Mouse (Mus musculus): ENCODE measurements at regions not wholly inside any gene's neighbourhood (a gene's known extent, or its start where the extent isn't known, plus 50 kb on each side); places are given as distances from the start of the nearest gene placed in this dataset.

DNA sequence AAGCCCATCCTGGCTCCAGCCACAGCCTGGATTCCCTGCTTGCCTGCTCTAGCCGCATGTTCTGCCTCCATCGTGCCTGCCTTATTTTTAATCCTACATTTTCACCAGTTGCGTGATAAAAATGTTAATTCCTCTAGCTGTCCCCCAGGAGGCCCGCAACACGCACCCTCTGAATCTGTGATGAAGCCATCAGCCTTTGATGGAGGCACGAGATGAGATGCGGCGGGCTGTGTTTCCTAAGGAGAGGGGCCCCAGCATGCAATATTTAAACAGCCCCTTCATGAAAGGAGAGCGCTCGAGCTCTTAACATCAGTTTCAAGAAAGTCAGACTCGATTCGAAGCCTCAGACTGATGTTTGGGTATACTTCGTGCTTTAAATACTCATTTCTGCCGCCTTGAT is 76.3 kb downstream of the Nptx2 start:
- DNase-seq, result no peak

DNA sequence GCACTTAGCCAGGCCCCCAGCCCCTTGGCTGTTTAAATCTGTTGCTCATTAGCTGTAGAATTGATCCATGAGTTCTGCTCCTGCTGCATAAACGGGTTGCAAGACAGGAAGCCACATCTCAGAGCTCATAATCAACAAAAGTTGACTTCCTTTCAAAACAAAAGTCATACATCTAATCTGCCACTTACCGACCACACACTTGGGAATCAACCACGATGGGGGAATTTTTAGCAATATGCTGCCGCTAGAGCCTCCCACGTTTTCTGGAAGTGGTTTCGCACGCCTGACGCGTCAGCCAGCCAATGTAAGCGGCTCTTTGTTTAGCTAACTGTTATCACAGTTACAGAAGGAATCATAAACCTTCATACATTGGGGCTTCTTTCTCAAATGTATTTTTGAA is 77.7 kb downstream of the Nptx2 start:
- no peak for DNase-seq

- DNase-seq, result no peak
These were observed 86.6 kb downstream of the Nptx2 start for GRCm38 (mm10) chr5:144632295-144632694.

- peak; percentile 25 for DNase-seq
These were observed 92.9 kb downstream of the Nptx2 start for GRCm38 (mm10) chr5:144638631-144639030.

GRCm38 (mm10) chr5:144639639-144640038 is 93.9 kb downstream of the Nptx2 start:
- peak; percentile 51 for DNase-seq

- no peak for DNase-seq
These were observed 97.1 kb downstream of the Nptx2 start for GRCm38 (mm10) chr5:144642766-144643165.

- no peak for DNase-seq
These were observed 97.7 kb downstream of the Nptx2 start for GRCm38 (mm10) chr5:144643438-144643837.

DNA sequence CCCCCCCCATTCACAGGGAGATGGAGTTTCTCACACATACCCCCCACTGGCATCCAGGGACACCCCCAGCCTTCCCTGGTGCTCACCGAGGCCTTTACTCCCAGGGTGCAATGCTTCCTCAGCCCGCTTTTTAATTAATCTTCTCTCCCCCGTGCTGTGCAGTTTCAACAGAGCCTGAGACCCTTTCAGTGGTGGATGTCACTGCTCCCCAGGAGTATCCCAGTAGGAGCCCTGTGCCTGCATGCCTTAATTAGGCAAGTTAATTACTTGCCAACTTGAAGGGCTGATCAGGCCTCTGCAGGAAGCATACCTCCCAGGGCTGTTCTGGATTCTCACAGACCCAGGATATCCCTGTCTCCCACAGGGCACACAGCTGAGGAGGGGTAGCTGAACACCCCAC is 99.7 kb downstream of the Nptx2 start:
- no peak for DNase-seq

DNA sequence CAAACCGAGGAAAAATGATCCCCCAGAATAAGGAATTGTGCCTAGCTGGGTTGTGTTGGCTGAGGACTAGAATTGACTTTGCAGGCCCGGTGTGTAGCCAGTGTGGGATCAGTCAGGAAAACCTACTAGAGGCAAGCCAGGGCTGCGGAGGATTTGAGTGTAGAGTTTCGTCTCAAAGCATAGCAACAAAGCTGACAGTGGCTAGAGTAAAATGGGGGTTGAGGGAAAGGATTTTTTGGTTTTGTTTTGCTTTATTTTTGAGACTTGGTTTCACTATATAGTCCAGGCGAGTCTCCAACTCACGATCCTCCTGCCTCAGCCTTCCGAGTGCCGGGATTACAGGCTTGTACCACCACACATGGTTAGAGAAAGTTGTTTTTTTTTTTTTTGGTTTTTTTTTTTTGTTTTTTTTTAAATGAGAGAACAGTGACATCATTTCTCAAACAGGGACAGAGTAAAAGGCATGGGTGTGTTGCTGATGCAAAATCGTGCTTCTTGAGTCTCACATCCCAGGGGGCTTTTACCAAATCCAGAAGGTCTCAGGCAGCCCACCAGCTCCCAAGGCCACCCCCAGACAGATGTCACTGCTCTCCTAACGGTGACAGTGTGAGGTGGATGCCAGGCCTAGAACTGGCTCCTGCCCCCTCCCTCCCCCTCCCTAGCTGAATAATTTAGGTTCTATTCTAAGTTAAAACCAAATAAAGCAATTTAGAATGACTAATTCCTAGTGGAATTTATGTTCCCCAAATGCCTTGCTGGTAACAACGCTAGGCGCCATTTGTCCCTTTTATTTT is 101.8 kb downstream of the Nptx2 start:
- no peak for DNase-seq

GRCm38 (mm10) chr5:144652231-144652630 is 106.5 kb downstream of the Nptx2 start:
- no peak for DNase-seq

- DNase-seq, result no peak
These were observed 99.6 kb downstream of the Tmem130 start for GRCm38 (mm10) chr5:144662031-144662430.

- no peak for DNase-seq
These were observed 97.6 kb downstream of the Tmem130 start for GRCm38 (mm10) chr5:144663981-144664380.

DNA sequence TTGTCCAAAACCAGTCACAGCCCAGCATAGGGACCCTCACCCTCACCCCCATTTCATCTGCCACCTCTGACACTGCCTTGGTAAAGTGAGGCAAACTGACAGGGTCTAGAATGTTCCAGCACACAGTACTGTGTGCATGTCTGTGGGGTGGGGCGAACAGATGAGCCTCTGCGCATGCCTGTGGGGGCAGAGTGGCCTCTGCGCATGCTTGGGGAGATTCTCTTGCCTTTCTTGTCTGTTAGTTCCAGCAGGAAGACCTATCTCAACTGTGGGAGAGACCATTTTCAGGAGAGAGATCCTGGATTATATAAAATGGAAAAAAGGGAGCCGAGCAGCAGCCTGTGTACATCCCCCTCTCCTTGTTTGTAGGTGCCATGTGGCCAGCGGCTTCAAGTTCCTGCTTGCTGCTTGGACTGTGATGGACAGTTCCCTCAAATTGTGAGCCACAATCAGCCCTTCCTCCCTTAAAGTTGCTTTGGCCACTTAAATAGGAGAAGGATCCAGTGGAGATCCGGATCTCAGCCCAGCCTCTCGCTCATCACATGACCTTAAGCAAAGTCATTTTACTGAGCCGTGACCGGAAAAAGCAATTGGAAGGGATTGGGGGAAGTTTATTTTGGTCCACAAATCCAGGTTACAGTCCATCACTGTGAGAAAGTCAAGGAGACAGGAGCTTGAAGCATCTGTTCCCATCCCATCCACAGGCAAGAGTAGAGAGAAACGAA is 96.9 kb downstream of the Tmem130 start:
- DNase-seq, result no peak

DNA sequence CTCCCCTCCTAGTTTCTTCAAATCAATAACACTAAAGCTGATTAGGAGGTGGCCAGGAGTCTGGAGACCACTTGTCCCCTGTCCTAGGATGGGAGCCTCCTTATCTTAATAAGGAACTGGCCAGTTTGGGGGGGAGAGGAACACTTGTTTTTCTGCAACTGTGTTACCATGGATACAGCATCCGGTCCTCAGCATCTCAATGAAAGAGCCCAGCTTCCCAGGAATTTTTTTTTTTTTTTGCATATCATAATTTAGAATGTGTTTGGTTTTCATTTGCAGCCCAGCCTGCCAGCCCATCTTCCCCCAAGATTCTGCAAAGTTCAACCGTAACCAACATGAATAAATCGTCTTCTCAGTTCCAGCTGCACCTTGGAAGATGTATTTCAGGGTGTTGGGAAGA is 93.6 kb downstream of the Tmem130 start:
- no peak for DNase-seq

GRCm38 (mm10) chr5:144678815-144679750 is 82.5 kb downstream of the Tmem130 start:
- DNase-seq, result no peak

GRCm38 (mm10) chr5:144684184-144684583 is 77.4 kb downstream of the Tmem130 start:
- no peak for DNase-seq
